Mouse (Mus musculus) limb, embryonic 10.5 days (tissue): ENCODE results near the gene Vmn1r6. TPM values are rescaled to one million over a fixed set of nuclear protein-coding genes. Genes with fewer than 3 reads are reported as not detected.
"Not testable (repeated sequence)": the region's sequence is repeated elsewhere in the genome, so short reads cannot be mapped to it uniquely, and the experiment has no call there.

Source experiments
- DNase-seq: peaks from one replicate; pipeline ENCODE4 v3.0.0-alpha.2; 2017; ENCODE audit warnings: low spot score
- H3K27ac ChIP-seq: fragments of 300-500 bp; sonication (generic); 2 replicates; pipeline ENCODE4 v1.5.1; 2016; ENCODE audit warnings: mild to moderate bottlenecking
- H3K27me3 ChIP-seq: fragments of 300-500 bp; sonication (generic); 2 replicates; pipeline ENCODE4 v1.6.1; 2016; ENCODE audit warnings: low read depth, mild to moderate bottlenecking; ENCODE audit not compliant: poor library complexity, severe bottlenecking
- H3K36me3 ChIP-seq: fragments of 300-500 bp; sonication (generic); 2 replicates; pipeline ENCODE4 v1.6.1; 2016; ENCODE audit warnings: mild to moderate bottlenecking, moderate library complexity
- H3K4me1 ChIP-seq: fragments of 300-500 bp; sonication (generic); 2 replicates; pipeline ENCODE4 v1.6.1; 2016
- H3K4me3 ChIP-seq: fragments of 300-500 bp; sonication (generic); 2 replicates; pipeline ENCODE4 v1.5.1; 2016; ENCODE audit warnings: mild to moderate bottlenecking, moderate library complexity
- H3K9me3 ChIP-seq: fragments of 300-500 bp; sonication (generic); replicated peaks from 2 replicates; pipeline ENCODE4 v1.6.1; 2016; ENCODE audit warnings: mild to moderate bottlenecking
- WGBS: fragments of 180-500 bp; shearing (Covaris S2); methylation state at CpG from one replicate; pipeline ENCODE4 v1.1.7; 2016; 5-methylcytosine and 5-hydroxymethylcytosine counted together
- polyA plus RNA-seq: library from polyadenylated mRNA; unstranded; fragments of >200 nt; fragmentation: Nextera tagmentation; extraction: Ambion mirVana; gene quantifications from 2 replicates; pipeline ENCODE4 v1.2.1, GENCODE M21; 2016

The Vmn1r6 gene
- not detected in 2 replicates for polyA plus RNA-seq

DNA sequence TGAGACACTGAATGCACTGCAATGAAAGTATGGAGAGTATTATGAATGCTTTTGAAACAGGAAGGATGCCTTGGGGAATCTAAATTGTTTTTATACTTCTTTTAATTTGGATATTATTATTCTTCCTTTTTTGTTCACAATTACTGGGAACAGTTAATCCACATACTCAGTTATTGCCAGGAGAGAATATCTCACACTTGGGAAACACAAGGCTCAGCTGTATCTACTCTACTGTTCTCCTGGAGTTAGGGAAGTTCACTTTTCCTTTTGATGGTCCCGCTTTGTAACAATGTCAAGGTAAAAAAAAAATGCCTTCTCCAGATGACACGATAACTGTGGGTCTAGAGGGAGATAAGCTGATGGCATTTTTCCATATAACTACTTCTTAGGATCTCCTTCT, at the start of gene Vmn1r6:
Vmn1r6 (plus strand) TSS at position 301 of the 400 bp plus-strand sequence.
- no peak within 1 kb of the TSS for H3K27ac ChIP-seq
- no peaks in the 10 kb centered on the region for H3K36me3 ChIP-seq
- WGBS: 85% methylated on average over 2 of the region's 2 CpGs
- H3K9me3 ChIP-seq: no peaks in the 10 kb centered on the region
- DNase-seq: no peak
- H3K4me1 ChIP-seq: no peaks in the 10 kb centered on the region
- H3K27me3 ChIP-seq: no peaks in the 10 kb centered on the region
- no peak within 1 kb of the TSS for H3K4me3 ChIP-seq

GRCm38 (mm10) chr6:56956436-56956835, 40.6 kb upstream of the Vmn1r6 start:
- Histone ChIP-seq H3K4me1 (no peaks in the 10 kb centered on the region), H3K36me3 (no peaks in the 10 kb centered on the region), H3K27me3 (no peaks in the 10 kb centered on the region), H3K27ac (no peak overlapping the region), H3K4me3 (no peak overlapping the region), H3K9me3 (no peaks in the 10 kb centered on the region)
- no peak for DNase-seq
- WGBS: 86% methylated on average over 5 of the region's 5 CpGs

- H3K27me3 ChIP-seq: no peaks in the 10 kb centered on the region
- no peak for DNase-seq
- no peaks in the 10 kb centered on the region for H3K4me1 ChIP-seq
- no peaks in the 10 kb centered on the region for H3K9me3 ChIP-seq
- H3K36me3 ChIP-seq: no peaks in the 10 kb centered on the region
- H3K4me3 ChIP-seq: no peak within 1 kb of the TSS
- no peak within 1 kb of the TSS for H3K27ac ChIP-seq
Observed at GRCm38 (mm10) chr6:56969973-56970372, 27.1 kb upstream of the Vmn1r6 start, which contains the start of gene Vmn1r5. Vmn1r5 (plus strand) TSS chr6:56970273.

GRCm38 (mm10) chr6:57025224-57025623, 28.2 kb downstream of the Vmn1r6 start, which contains the start of gene Vmn1r7:
Vmn1r7 (minus strand) TSS chr6:57025324.
- H3K36me3 ChIP-seq, H3K27ac ChIP-seq, DNase-seq, H3K9me3 ChIP-seq, H3K4me3 ChIP-seq, H3K4me1 ChIP-seq, H3K27me3 ChIP-seq: not testable (repeated sequence)
- WGBS: 87% methylated on average over 2 of the region's 2 CpGs

DNA sequence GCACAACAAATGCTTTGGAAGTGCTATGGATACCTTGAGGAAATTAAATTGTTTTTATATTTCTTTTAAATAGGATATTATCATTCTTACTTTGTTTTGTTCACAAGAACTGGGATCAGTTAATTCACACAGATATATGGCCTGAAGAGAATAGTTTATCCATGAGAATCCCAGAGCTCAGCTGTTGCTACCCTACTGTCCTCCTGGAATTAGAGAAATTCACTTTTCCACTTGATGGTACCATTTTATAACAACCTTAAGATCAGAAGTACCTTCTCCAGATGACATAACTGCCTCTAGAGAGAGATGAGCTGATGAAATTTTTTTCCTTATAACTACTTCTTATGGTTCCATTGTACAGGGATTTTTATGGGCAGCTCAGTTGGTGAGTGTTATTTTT, 34.9 kb downstream of the Vmn1r6 start, which contains the start of gene Vmn1r8:
Vmn1r8 (plus strand) TSS at position 301 of the 400 bp plus-strand sequence.
- Histone ChIP-seq H3K4me1 (no peaks in the 10 kb centered on the region), H3K9me3 (no peaks in the 10 kb centered on the region), H3K27ac (no peak within 1 kb of the TSS), H3K4me3 (no peak within 1 kb of the TSS), H3K27me3 (no peaks in the 10 kb centered on the region), H3K36me3 (no peaks in the 10 kb centered on the region)
- DNase-seq: no peak

- no peaks in the 10 kb centered on the region for H3K9me3 ChIP-seq
- H3K36me3 ChIP-seq: no peaks in the 10 kb centered on the region
- H3K4me1 ChIP-seq: no peaks in the 10 kb centered on the region
- WGBS: 88% methylated on average over 2 of the region's 2 CpGs
- DNase-seq: no peak
- H3K27me3 ChIP-seq: no peaks in the 10 kb centered on the region
- H3K27ac ChIP-seq: no peak overlapping the region
- no peak overlapping the region for H3K4me3 ChIP-seq
Observed at GRCm38 (mm10) chr6:57034674-57035073, 37.6 kb downstream of the Vmn1r6 start.

Other genes with a start within 250 kb of the Vmn1r6 start
- 37.3 and 42.6 TPM in 2 replicates for gene Kbtbd2, start 199.4 kb upstream of the Vmn1r6 start, polyA plus RNA-seq
- 64.6 and 65.4 TPM in 2 replicates for gene Fkbp9, start 165.2 kb upstream of the Vmn1r6 start, polyA plus RNA-seq
- gene Nt5c3, start 73.3 kb upstream of the Vmn1r6 start, polyA plus RNA-seq: 54.1 and 61.5 TPM in 2 replicates
- 0.31 TPM in 1 of 2 replicates, not detected in the other for gene Vmn1r4, start 73.2 kb upstream of the Vmn1r6 start, polyA plus RNA-seq
- gene Vmn1r5, start 27.0 kb upstream of the Vmn1r6 start, polyA plus RNA-seq: not detected in 2 replicates
- not detected in 2 replicates for gene Vmn1r7, start 28.1 kb downstream of the Vmn1r6 start, polyA plus RNA-seq
- not detected in 2 replicates for gene Vmn1r8, start 35.0 kb downstream of the Vmn1r6 start, polyA plus RNA-seq
- not detected in 2 replicates for gene Vmn1r9, start 69.5 kb downstream of the Vmn1r6 start, polyA plus RNA-seq
- not detected in 2 replicates for gene Vmn1r10, start 112.2 kb downstream of the Vmn1r6 start, polyA plus RNA-seq
- gene Vmn1r11, start 136.2 kb downstream of the Vmn1r6 start, polyA plus RNA-seq: not detected in 2 replicates
- not detected in 2 replicates for gene Vmn1r12, start 159.7 kb downstream of the Vmn1r6 start, polyA plus RNA-seq
- not detected in 2 replicates for gene Vmn1r13, start 206.0 kb downstream of the Vmn1r6 start, polyA plus RNA-seq
- gene Vmn1r14, start 234.4 kb downstream of the Vmn1r6 start, polyA plus RNA-seq: not detected in 2 replicates